Mouse (Mus musculus) cerebellum, postnatal 36 days (tissue): ENCODE data around the gene Sucla2.
"Not testable (repeated sequence)": the region's sequence is repeated elsewhere in the genome, so short reads cannot be mapped to it uniquely, and the experiment has no call there.

Source experiments
- DNase-seq, 2 experiments: peaks; one replicate each; pipeline ENCODE4 v3.0.0; 2021 to 2022; ENCODE audit warnings: mixed read lengths in 2 of 2

The Sucla2 gene

DNA sequence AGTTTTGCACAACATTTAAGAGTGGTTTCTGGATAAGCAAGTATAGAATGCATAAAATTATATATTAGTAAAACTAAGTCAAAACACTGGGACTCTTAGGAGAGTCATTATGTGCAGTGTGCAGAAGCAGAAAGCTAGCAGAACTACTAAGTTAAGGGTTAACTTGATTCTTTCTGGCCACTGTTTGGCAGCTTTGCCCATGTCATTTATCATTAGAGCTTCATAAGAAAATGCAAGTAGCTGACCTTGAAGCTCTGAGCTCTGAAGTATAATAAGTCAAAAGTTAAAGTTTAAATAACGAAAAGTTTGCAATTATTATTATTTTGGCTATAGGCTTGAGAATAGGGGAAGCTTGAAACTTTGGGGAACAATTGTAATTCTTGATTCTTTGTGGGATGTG, 89.8 kb downstream of the Sucla2 start:
- not testable (repeated sequence) for DNase-seq

DNA sequence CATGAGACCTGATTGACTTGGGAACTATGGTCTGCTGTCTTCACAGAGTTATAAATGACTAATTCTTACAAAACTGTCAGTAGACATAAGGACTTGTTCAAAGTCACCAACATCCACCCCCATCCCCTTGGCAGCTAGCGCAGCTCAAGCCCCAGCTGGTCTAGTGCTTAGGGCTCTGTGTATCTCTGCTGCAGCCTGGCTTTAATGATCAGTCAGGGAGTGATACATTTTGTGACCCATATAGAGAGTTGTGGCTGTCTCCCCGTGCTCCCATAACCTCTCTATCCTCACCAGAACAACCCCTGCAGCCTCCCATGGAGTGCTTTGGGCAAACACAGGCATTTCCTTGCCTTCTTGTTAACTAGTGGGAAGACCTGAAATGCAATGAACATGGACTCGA, 95.8 kb downstream of the Sucla2 start:
- DNase-seq, result no peak

DNA sequence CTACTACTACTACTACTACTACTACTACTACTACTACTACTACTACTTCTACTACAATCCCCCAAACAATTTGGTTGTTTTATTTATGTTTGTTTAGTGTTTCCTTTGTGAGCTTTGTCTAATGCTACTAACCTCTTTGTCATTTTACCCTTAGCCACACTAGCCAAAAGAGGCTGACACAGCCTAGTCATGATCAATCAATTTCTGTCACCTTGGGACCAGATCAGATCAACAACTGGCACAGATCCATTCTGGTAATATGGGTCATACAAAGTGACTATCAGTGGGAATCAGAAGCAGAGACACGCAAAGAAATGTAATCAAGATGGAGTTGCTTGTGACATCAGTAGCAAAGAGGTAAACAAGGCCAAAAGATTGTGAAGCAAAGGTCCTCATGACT, 97.9 kb downstream of the Sucla2 start:
- DNase-seq, result no peak

DNA sequence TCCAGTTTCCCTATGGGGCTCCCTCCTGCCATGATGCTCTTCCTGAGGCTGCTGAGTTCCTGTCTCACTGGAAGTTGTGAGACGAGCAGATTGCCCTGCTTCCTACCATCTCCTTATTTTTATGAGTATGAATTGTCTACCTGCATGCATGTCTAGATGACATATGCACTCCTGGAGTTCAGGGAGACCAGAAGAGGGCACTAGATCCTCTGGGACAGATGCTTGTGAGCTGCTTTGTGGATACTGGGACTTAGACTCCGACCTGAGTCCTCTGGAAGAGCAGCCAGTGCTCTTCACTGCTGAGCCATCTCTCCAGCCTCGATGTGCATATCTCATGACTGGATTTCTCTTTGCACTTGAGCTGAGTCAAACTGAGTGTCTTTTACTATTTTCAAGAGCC, 100.3 kb downstream of the Sucla2 start:
- no peak for DNase-seq

DNA sequence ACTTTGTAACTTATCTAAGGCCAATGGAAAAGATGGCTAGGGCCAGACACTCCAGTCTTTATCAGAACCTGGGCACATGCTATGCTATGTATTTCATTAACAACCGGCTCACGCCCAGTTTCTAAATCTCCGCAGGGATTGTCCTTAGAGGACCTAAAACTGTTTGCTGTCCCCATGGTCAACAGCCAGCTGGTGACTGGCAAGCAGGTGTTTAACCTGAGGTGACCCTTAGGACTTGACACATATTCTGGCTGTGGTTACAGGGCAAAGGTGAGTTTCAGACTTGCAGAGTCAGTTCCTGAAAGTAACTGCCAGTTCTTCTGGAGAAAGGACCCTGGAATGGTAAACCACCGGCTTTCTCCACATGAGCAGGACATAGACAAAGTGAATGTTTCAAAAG, 106.4 kb downstream of the Sucla2 start:
- no peak for DNase-seq

DNA sequence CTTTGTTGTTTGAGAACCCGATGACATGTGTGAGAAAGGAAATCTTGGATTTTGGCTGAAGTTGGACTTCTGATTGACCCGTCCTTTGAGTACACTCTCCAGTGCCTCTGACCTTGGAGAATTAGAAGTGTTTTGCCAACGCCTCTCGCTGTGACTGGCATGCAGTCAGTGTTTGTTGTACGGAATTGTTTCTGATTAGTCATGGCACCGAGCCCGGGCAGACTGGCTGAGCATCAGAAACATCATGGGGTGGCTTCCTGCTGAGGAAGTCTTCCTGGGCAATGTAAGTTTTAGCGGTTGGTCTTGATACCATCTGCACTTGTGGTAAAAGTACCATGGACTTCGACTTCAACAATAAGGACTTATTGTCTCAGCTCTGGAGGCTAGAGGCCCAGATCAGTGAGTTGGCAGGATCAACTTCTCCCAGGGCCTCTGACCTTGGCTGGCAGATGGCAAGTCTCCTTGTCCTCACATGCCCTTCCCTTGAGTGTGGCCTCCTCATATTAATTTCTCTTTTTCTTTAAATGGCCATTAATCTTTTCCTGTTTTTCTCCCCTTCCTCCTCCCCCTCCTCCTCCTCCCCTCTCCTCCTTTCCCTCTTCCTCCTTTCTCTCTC, 107.6 kb downstream of the Sucla2 start:
- DNase-seq, result peak; percentile 58 to 60

DNA sequence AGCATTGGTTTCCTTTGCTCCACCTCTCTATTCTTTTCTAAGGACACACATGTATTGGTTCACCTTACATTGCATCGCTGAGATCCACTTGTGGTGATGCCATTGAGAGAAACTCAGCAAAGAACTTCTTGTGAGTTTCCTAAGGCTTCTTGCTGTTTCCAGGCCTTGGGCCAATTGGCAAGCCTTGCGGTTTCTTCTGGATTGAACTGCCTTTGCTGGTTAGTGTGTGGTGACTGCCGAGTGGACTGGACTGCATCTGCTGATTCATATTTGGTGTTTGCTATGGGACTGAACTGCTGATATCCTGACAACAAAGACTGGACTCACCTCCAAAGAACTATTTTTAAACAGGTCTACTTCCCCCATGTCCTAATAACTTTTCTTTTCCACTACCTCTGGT, 109.2 kb downstream of the Sucla2 start:
- DNase-seq, result no peak

DNA sequence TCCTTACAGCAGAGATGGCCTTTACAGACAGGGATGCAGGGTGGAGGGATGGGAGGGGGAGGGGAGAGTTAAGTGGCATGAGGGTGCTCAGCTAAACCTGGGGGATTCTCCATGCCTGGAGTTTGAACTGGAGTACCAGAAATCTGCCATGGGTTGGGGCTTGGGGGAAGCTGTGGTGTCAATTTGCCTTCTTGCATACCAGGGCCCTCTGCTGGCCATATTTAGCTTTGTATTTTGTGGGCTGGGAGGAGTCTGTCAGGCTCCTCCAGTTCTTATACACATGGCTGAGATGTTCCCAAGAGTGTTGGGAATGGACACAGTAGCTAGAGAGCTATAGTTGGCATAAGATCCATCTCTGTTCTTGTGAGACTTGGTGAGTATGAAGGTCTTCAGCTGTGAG, 112.3 kb downstream of the Sucla2 start:
- no peak for DNase-seq
